Mouse (Mus musculus): ENCODE measurements at regions not wholly inside any gene's neighbourhood (a gene's known extent, or its start where the extent isn't known, plus 50 kb on each side); places are given as distances from the start of the nearest gene placed in this dataset.
"Not testable (repeated sequence)": the region's sequence is repeated elsewhere in the genome, so short reads cannot be mapped to it uniquely, and the experiment has no call there.

- not testable (repeated sequence) for DNase-seq (ENCODE audit: inconsistent age in 2 of 2, low spot score in 1 of 2)
Observed at GRCm38 (mm10) chr12:80055894-80056293, 56.9 kb downstream of the Zfp36l1 start.

- no peak for DNase-seq (ENCODE audit: inconsistent age in 2 of 2, low spot score in 1 of 2)
Observed at GRCm38 (mm10) chr12:80055394-80055793, 57.4 kb downstream of the Zfp36l1 start.

- DNase-seq (ENCODE audit: inconsistent age in 2 of 2, low spot score in 1 of 2): no peak
Observed at GRCm38 (mm10) chr12:80054655-80055037, 58.2 kb downstream of the Zfp36l1 start.

- no peak for DNase-seq (ENCODE audit: inconsistent age in 2 of 2, low spot score in 1 of 2)
Observed at GRCm38 (mm10) chr12:80053902-80054654, 58.7 kb downstream of the Zfp36l1 start.

- DNase-seq (ENCODE audit: inconsistent age in 2 of 2, low spot score in 1 of 2): no peak
Observed at GRCm38 (mm10) chr12:80048215-80048979, 64.4 kb downstream of the Zfp36l1 start.

GRCm38 (mm10) chr12:80046625-80047303, 66.0 kb downstream of the Zfp36l1 start:
- DNase-seq (ENCODE audit: inconsistent age in 2 of 2, low spot score in 1 of 2): peak; percentile 36 to 79

GRCm38 (mm10) chr12:80041510-80042324, 71.1 kb downstream of the Zfp36l1 start:
- DNase-seq (ENCODE audit: inconsistent age in 2 of 2, low spot score in 1 of 2): no peak

- no peak for DNase-seq (ENCODE audit: inconsistent age in 2 of 2, low spot score in 1 of 2)
Observed at GRCm38 (mm10) chr12:80041012-80041411, 71.8 kb downstream of the Zfp36l1 start.

- no peak for DNase-seq (ENCODE audit: inconsistent age in 2 of 2, low spot score in 1 of 2)
Observed at GRCm38 (mm10) chr12:80040233-80040632, 72.6 kb downstream of the Zfp36l1 start.

GRCm38 (mm10) chr12:80039150-80039549, 73.7 kb downstream of the Zfp36l1 start:
- no peak for DNase-seq (ENCODE audit: inconsistent age in 2 of 2, low spot score in 1 of 2)

GRCm38 (mm10) chr12:80035500-80036271, 77.1 kb downstream of the Zfp36l1 start:
- no peak for DNase-seq (ENCODE audit: inconsistent age in 2 of 2, low spot score in 1 of 2)

GRCm38 (mm10) chr12:80034963-80035411, 77.8 kb downstream of the Zfp36l1 start:
- no peak for DNase-seq (ENCODE audit: inconsistent age in 2 of 2, low spot score in 1 of 2)

- DNase-seq (ENCODE audit: inconsistent age in 2 of 2, low spot score in 1 of 2): no peak
Observed at GRCm38 (mm10) chr12:80034100-80034499, 78.7 kb downstream of the Zfp36l1 start.

- no peak for DNase-seq (ENCODE audit: inconsistent age in 2 of 2, low spot score in 1 of 2)
Observed at GRCm38 (mm10) chr12:80032520-80032919, 80.3 kb downstream of the Zfp36l1 start.

- no peak for DNase-seq (ENCODE audit: inconsistent age in 2 of 2, low spot score in 1 of 2)
Observed at GRCm38 (mm10) chr12:80028301-80028700, 84.5 kb downstream of the Zfp36l1 start.

- DNase-seq (ENCODE audit: inconsistent age in 2 of 2, low spot score in 1 of 2): no peak
Observed at GRCm38 (mm10) chr12:80023107-80024078, 89.4 kb downstream of the Zfp36l1 start.

- no peak for DNase-seq (ENCODE audit: inconsistent age in 2 of 2, low spot score in 1 of 2)
Observed at GRCm38 (mm10) chr12:80022181-80023106, 90.4 kb downstream of the Zfp36l1 start.

- no peak for DNase-seq (ENCODE audit: inconsistent age in 2 of 2, low spot score in 1 of 2)
Observed at GRCm38 (mm10) chr12:80021030-80021473, 91.8 kb downstream of the Zfp36l1 start.
